Mouse (Mus musculus) midbrain, embryonic 14.5 days (tissue): ENCODE measurements around the gene Mrgprf. TPM values are rescaled to one million over a fixed set of nuclear protein-coding genes. Genes with fewer than 3 reads are reported as not detected.

ENCODE experiments used
- ATAC-seq: fragments of 200-750 bp; cut with Nextera tagmentation; 2 replicates; pipeline ENCODE4 v1.8.0; 2017; ENCODE audit warnings: moderate number of reproducible peaks, moderate library complexity; ENCODE audit not compliant: low FRiP score, low TSS enrichment
- DNase-seq: peaks from one replicate; pipeline ENCODE4 v3.0.0-alpha.2; 2015
- H3K27ac ChIP-seq: fragments of 300-500 bp; sonication (generic); replicated peaks from 2 replicates; pipeline ENCODE4 v1.5.1; 2014; ENCODE audit warnings: mild to moderate bottlenecking, low read depth, low read length, moderate library complexity
- H3K27me3 ChIP-seq: fragments of 300-500 bp; sonication (generic); 2 replicates; pipeline ENCODE4 v1.6.1; 2014; ENCODE audit warnings: low read length, control low read depth, mixed read lengths; ENCODE audit not compliant: control insufficient read depth, insufficient read depth
- H3K36me3 ChIP-seq: fragments of 300-500 bp; sonication (generic); 2 replicates; pipeline ENCODE4 v1.6.1; 2014; ENCODE audit warnings: low read length, control low read depth; ENCODE audit not compliant: control insufficient read depth, insufficient read depth
- H3K4me1 ChIP-seq: fragments of 300-500 bp; sonication (generic); 2 replicates; pipeline ENCODE4 v1.6.1; 2014; ENCODE audit warnings: mild to moderate bottlenecking, antibody characterized with exemption, low read length, control low read depth; ENCODE audit not compliant: control insufficient read depth, insufficient read depth
- H3K4me2 ChIP-seq: fragments of 300-500 bp; sonication (generic); 2 replicates; pipeline ENCODE4 v1.6.1; 2014; ENCODE audit warnings: mild to moderate bottlenecking, low read length, moderate library complexity
- H3K4me3 ChIP-seq: fragments of 300-500 bp; sonication (generic); replicated peaks from 2 replicates; pipeline ENCODE4 v1.5.1; 2014; ENCODE audit warnings: low read depth, low read length
- H3K9ac ChIP-seq: fragments of 300-500 bp; sonication (generic); replicated peaks from 2 replicates; pipeline ENCODE4 v1.6.1; 2014; ENCODE audit warnings: mild to moderate bottlenecking, low read length, moderate library complexity
- H3K9me3 ChIP-seq: fragments of 300-500 bp; sonication (generic); 2 replicates; pipeline ENCODE4 v1.6.1; 2016; ENCODE audit warnings: low read length, control low read depth, mixed read lengths; ENCODE audit not compliant: control insufficient read depth
- WGBS: fragments of 180-500 bp; shearing (Covaris S2); extraction: QIAGEN DNeasy Blood & Tissue Kit; methylation state at CpG from one replicate; pipeline ENCODE4 v1.1.7; 2014; 5-methylcytosine and 5-hydroxymethylcytosine counted together
- polyA plus RNA-seq: library from polyadenylated mRNA; unstranded; fragments of >200 nt; fragmentation: Nextera tagmentation; extraction: Ambion mirVana; gene quantifications from 2 replicates; pipeline ENCODE4 v1.2.1, GENCODE M21; 2014

Gene Mrgprf
- 3.5 TPM in 1 of 2 replicates, not detected in the other for polyA plus RNA-seq

- Histone ChIP-seq H3K9me3 (no peaks in the 10 kb centered on the region), H3K27me3 (no peaks in the 10 kb centered on the region), H3K4me2 (no peak within 1 kb of the TSS), H3K9ac (no peak within 1 kb of the TSS), H3K36me3 (no peaks in the 10 kb centered on the region), H3K4me3 (no peak within 1 kb of the TSS), H3K4me1 (no peaks in the 10 kb centered on the region; the same call in 1 of the 2 replicates), H3K27ac (no peak within 1 kb of the TSS)
- 39% methylated on average over 13 of the region's 13 CpGs for WGBS
- DNase-seq (peak; percentile 14), ATAC-seq (no peak)
Observed at GRCm38 (mm10) chr7:145300321-145301007, at the start of gene Mrgprf. Gene Mrgprf (plus strand): TSS chr7:145300828.

GRCm38 (mm10) chr7:145252715-145253476 lies 47.7 kb upstream of the Mrgprf start:
- Histone ChIP-seq H3K27ac (no peak overlapping the region), H3K36me3 (0 out of 2 replicates have a peak, but pooled peaks cover 3% of the 10 kb centered on the region), H3K9me3 (no peaks in the 10 kb centered on the region), H3K4me2 (no peak overlapping the region), H3K4me3 (no peak overlapping the region), H3K27me3 (no peaks in the 10 kb centered on the region), H3K9ac (no peak overlapping the region), H3K4me1 (no peaks in the 10 kb centered on the region)
- peak; percentile 89 for DNase-seq
- peak; percentile 60; the same call in 1 of the 2 replicates for ATAC-seq
- WGBS = 25% methylated on average over 8 of the region's 8 CpGs

- no peak overlapping the region for H3K4me2 ChIP-seq
- ATAC-seq = no peak
- H3K27ac ChIP-seq = no peak overlapping the region
- H3K9me3 ChIP-seq = no peaks in the 10 kb centered on the region
- no peak overlapping the region for H3K4me3 ChIP-seq
- H3K36me3 ChIP-seq = 0 out of 2 replicates have a peak, but pooled peaks cover 3% of the 10 kb centered on the region
- DNase-seq = no peak
- H3K4me1 ChIP-seq = no peaks in the 10 kb centered on the region
- 58% methylated on average over 3 of the region's 3 CpGs for WGBS
- H3K27me3 ChIP-seq = no peaks in the 10 kb centered on the region
- no peak overlapping the region for H3K9ac ChIP-seq
Observed at GRCm38 (mm10) chr7:145253986-145254630, 46.5 kb upstream of the Mrgprf start.

GRCm38 (mm10) chr7:145256092-145256491 lies 44.5 kb upstream of the Mrgprf start:
- Histone ChIP-seq H3K9ac (no peak overlapping the region), H3K4me3 (no peak overlapping the region), H3K9me3 (no peaks in the 10 kb centered on the region), H3K4me1 (no peaks in the 10 kb centered on the region), H3K4me2 (no peak overlapping the region), H3K27me3 (no peaks in the 10 kb centered on the region), H3K27ac (no peak overlapping the region), H3K36me3 (0 out of 2 replicates have a peak, but pooled peaks cover 3% of the 10 kb centered on the region)
- WGBS = 96% methylated on average over 1 of the region's 1 CpGs
- DNase-seq (no peak), ATAC-seq (no peak)

- WGBS = 93% methylated on average over 9 of the region's 9 CpGs
- no peak overlapping the region for H3K4me3 ChIP-seq
- H3K9ac ChIP-seq = no peak overlapping the region
- no peaks in the 10 kb centered on the region for H3K27me3 ChIP-seq
- no peaks in the 10 kb centered on the region for H3K4me1 ChIP-seq
- H3K27ac ChIP-seq = no peak overlapping the region
- no peak overlapping the region for H3K4me2 ChIP-seq
- no peak for ATAC-seq
- no peak for DNase-seq
- H3K36me3 ChIP-seq = 0 out of 2 replicates have a peak, but pooled peaks cover 2% of the 10 kb centered on the region
- H3K9me3 ChIP-seq = no peaks in the 10 kb centered on the region
Observed at GRCm38 (mm10) chr7:145264202-145264601, 36.4 kb upstream of the Mrgprf start.

GRCm38 (mm10) chr7:145266011-145266410 lies 34.6 kb upstream of the Mrgprf start:
- DNase-seq = no peak
- H3K9ac ChIP-seq = no peak overlapping the region
- no peaks in the 10 kb centered on the region for H3K9me3 ChIP-seq
- H3K4me2 ChIP-seq = no peak overlapping the region
- 89% methylated on average over 2 of the region's 2 CpGs for WGBS
- H3K36me3 ChIP-seq = 0 out of 2 replicates have a peak, but pooled peaks cover 2% of the 10 kb centered on the region
- no peak for ATAC-seq
- H3K4me1 ChIP-seq = no peaks in the 10 kb centered on the region
- H3K27ac ChIP-seq = no peak overlapping the region
- H3K27me3 ChIP-seq = no peaks in the 10 kb centered on the region
- H3K4me3 ChIP-seq = no peak overlapping the region

GRCm38 (mm10) chr7:145268890-145269289 lies 31.7 kb upstream of the Mrgprf start:
- DNase-seq (no peak), ATAC-seq (no peak)
- Histone ChIP-seq H3K4me3 (no peak overlapping the region), H3K9me3 (no peaks in the 10 kb centered on the region), H3K9ac (no peak overlapping the region), H3K4me2 (no peak overlapping the region), H3K4me1 (no peaks in the 10 kb centered on the region), H3K27me3 (no peaks in the 10 kb centered on the region), H3K27ac (no peak overlapping the region), H3K36me3 (0 out of 2 replicates have a peak, but pooled peaks cover 2% of the 10 kb centered on the region)
- 97% methylated on average over 7 of the region's 7 CpGs for WGBS

- DNase-seq (no peak), ATAC-seq (no peak)
- no peak overlapping the region for H3K4me3 ChIP-seq
- H3K9ac ChIP-seq = no peak overlapping the region
- H3K4me1 ChIP-seq = no peaks in the 10 kb centered on the region
- over 99% methylated on average over 5 of the region's 5 CpGs for WGBS
- no peaks in the 10 kb centered on the region for H3K9me3 ChIP-seq
- no peaks in the 10 kb centered on the region for H3K27me3 ChIP-seq
- 0 out of 2 replicates have a peak, but pooled peaks cover 2% of the 10 kb centered on the region for H3K36me3 ChIP-seq
- H3K4me2 ChIP-seq = no peak overlapping the region
- H3K27ac ChIP-seq = no peak overlapping the region
Observed at GRCm38 (mm10) chr7:145270955-145271354, 29.7 kb upstream of the Mrgprf start.
